Mouse (Mus musculus): ENCODE data around the gene Snx19.

DNA sequence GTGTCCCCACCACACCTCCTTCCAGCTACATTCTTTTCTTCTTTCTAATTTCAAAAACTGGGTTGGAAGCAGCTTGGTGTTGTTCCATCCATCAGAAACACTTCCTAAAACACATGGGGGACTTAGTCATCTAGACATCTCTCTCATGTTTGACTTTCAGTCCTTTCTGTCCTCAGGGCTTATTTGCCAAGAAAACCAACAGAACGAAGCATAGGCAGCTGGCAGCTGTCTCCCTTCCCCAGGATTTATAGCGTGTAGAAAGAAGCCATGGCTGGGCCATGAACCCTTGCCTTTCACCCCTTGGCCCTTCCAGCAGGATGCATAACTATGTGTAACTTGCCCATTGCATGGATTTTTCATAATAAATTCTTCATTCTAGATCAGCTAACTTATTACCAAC lies 23.9 kb downstream of the Snx19 start:
- TF ChIP-seq HCFC1 (IDR thresholded peaks at IDR 0.05; ENCODE audit: borderline replicate concordance, insufficient read depth, low read length), result no peak
- TF ChIP-seq ZNF384 (IDR thresholded peaks at IDR 0.05; ENCODE audit: low read depth, low read length), result no peak
- no peak for TF ChIP-seq MAFK (IDR thresholded peaks at IDR 0.05; ENCODE audit: insufficient read depth, low read depth, low read length)
- TF ChIP-seq CHD2 (IDR thresholded peaks at IDR 0.05; ENCODE audit: low read depth, low read length), result no peak

Data from ES-E14 (cell line).